Mouse (Mus musculus) stomach, embryonic 16.5 days (tissue): ENCODE measurements at regions not wholly inside any gene's neighbourhood (a gene's known extent, or its start where the extent isn't known, plus 50 kb on each side); places are given as distances from the start of the nearest gene placed in this dataset.

ENCODE experiments used
- ATAC-seq: fragments of 200-750 bp; cut with Nextera tagmentation; 2 replicates; pipeline ENCODE4 v1.8.0; 2017; ENCODE audit warnings: moderate number of reproducible peaks, moderate TSS enrichment; ENCODE audit not compliant: insufficient read depth, low FRiP score
- H3K27ac ChIP-seq: fragments of 300-500 bp; sonication (generic); 2 replicates; pipeline ENCODE4 v1.5.1; 2014; ENCODE audit warnings: low read length
- H3K27me3 ChIP-seq: fragments of 300-500 bp; sonication (generic); 2 replicates; pipeline ENCODE4 v1.6.1; 2014; ENCODE audit warnings: low read length, control low read depth, mixed read lengths; ENCODE audit not compliant: control insufficient read depth, insufficient read depth
- H3K36me3 ChIP-seq: fragments of 300-500 bp; sonication (generic); 2 replicates; pipeline ENCODE4 v1.6.1; 2014; ENCODE audit warnings: low read length; ENCODE audit not compliant: control insufficient read depth, insufficient read depth
- H3K4me1 ChIP-seq: fragments of 300-500 bp; sonication (generic); 2 replicates; pipeline ENCODE4 v1.6.1; 2014; ENCODE audit warnings: low read length, control low read depth, mixed read lengths; ENCODE audit not compliant: control insufficient read depth, insufficient read depth
- H3K4me2 ChIP-seq: fragments of 300-500 bp; sonication (generic); 2 replicates; pipeline ENCODE4 v1.6.1; 2014; ENCODE audit warnings: low read depth, low read length, mixed read lengths
- H3K4me3 ChIP-seq: fragments of 300-500 bp; sonication (generic); replicated peaks from 2 replicates; pipeline ENCODE4 v1.5.1; 2014; ENCODE audit warnings: mild to moderate bottlenecking, low read length
- H3K9ac ChIP-seq: fragments of 300-500 bp; sonication (generic); 2 replicates; pipeline ENCODE4 v1.6.1; 2014; ENCODE audit warnings: low read length
- H3K9me3 ChIP-seq: fragments of 300-500 bp; sonication (generic); replicated peaks from 2 replicates; pipeline ENCODE4 v1.6.1; 2016; ENCODE audit warnings: low read length, control low read depth; ENCODE audit not compliant: control insufficient read depth
- WGBS: fragments of 180-500 bp; shearing (Covaris S2); extraction: QIAGEN DNeasy Blood & Tissue Kit; methylation state at CpG from one replicate; pipeline ENCODE4 v1.1.7; 2014; 5-methylcytosine and 5-hydroxymethylcytosine counted together

DNA sequence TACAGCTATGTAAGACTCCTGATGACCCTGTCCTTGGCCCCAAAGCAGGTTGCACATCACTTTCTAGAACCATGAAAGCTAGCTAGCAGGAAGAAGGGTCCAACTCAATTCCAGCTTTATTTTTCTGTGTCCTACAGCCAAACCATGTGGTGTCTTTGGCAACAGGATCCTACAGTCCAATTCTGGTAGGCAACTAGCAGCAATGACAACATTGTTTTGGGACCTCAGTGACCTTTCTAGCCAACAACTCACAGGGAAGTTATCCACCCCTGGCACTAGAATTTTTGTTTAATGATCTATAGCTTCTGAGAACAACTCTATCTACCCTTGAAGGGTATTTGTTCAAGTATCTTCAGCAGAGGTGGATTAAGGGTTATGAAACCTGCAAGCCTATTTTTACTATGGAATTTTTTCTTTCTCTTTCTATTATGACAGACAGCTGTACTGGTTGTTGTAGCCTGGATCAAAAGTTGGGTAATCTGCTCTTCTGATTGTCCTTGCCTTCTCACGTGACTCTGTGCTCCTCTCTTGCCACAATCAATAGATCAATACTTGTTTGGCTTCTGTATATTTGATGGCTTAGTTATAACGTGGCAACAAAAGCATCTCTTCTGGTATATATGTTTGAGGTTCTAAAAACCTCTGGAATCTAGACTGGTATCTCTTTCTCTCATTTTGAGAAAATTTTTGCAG lies 82.2 kb upstream of the Adra1d start:
- Histone ChIP-seq H3K4me1 (no peaks in the 10 kb centered on the region), H3K9me3 (no peaks in the 10 kb centered on the region), H3K9ac (no peak overlapping the region), H3K27me3 (no peaks in the 10 kb centered on the region), H3K4me3 (no peak overlapping the region), H3K27ac (no peak overlapping the region), H3K4me2 (no peak overlapping the region), H3K36me3 (no peaks in the 10 kb centered on the region)
- 65% methylated on average over 2 of the region's 2 CpGs for WGBS
- no peak for ATAC-seq

GRCm38 (mm10) chr2:131642456-131642855 lies 80.4 kb upstream of the Adra1d start:
- Histone ChIP-seq H3K4me2 (no peak overlapping the region), H3K4me3 (no peak overlapping the region), H3K4me1 (no peaks in the 10 kb centered on the region), H3K9me3 (no peaks in the 10 kb centered on the region), H3K9ac (no peak overlapping the region), H3K27me3 (no peaks in the 10 kb centered on the region), H3K36me3 (no peaks in the 10 kb centered on the region), H3K27ac (no peak overlapping the region)
- no peak for ATAC-seq
- WGBS, result 89% methylated on average over 3 of the region's 3 CpGs

DNA sequence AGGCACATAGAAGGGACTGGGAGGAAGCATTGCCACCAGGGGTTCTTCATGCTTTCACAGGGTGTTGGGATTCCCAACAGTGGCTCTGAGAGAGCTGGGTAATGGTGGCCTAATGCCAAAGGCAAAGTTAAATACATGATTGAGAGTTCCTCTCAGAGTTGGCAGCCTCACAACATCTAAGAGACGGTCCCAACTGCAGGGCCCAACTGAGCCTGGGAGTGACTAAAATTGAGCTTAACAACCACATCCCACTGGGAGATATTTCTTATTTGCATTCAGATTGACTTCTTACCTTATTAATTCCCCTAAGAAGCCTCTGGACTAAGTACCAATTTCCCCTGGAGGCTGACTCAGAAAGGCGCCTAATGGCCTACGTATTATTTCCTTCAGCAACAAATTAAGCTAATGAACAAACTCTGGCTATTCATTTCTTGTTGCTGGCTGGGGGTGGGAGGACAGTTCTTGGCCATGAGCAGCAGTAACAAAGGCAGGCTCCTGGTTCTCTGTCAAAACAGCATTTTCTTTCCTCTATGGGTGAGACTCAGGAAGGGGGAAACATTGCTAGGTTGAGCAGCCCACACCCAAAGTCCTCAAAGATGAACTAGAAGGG lies 77.0 kb upstream of the Adra1d start:
- Histone ChIP-seq H3K27ac (no peak overlapping the region), H3K4me3 (no peak overlapping the region), H3K4me2 (no peak overlapping the region), H3K9me3 (no peaks in the 10 kb centered on the region), H3K9ac (no peak overlapping the region), H3K4me1 (no peaks in the 10 kb centered on the region), H3K36me3 (no peaks in the 10 kb centered on the region), H3K27me3 (no peaks in the 10 kb centered on the region)
- no peak for ATAC-seq
- 78% methylated on average over 3 of the region's 3 CpGs for WGBS

DNA sequence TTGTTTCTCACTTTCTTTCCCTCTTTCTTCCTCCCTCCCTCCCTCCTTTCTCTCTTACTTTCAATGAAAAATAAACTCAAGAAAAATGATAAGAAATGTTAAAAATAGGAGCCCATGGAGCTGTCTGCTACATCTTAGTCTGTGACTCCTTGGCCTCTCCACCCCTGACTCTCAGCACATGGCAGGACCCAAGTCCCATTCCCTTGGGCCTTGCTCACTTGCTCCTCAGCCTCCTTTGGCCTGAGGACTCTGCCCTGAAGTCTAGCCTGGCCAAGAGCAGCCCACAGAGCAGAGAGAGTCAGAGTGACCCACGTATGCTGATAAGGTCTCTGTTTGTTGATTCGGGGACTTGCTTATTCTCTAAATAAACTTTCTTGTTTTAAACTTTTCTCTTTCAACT lies 73.7 kb upstream of the Adra1d start:
- Histone ChIP-seq H3K27me3 (no peaks in the 10 kb centered on the region), H3K4me2 (no peak overlapping the region), H3K9ac (no peak overlapping the region), H3K4me3 (no peak overlapping the region), H3K9me3 (no peaks in the 10 kb centered on the region), H3K27ac (no peak overlapping the region), H3K36me3 (no peaks in the 10 kb centered on the region), H3K4me1 (no peaks in the 10 kb centered on the region)
- no peak for ATAC-seq
- 46% methylated on average over 2 of the region's 2 CpGs for WGBS

- no peaks in the 10 kb centered on the region for H3K4me1 ChIP-seq
- H3K36me3 ChIP-seq, result no peaks in the 10 kb centered on the region
- H3K9ac ChIP-seq, result no peak overlapping the region
- no peaks in the 10 kb centered on the region for H3K27me3 ChIP-seq
- H3K4me2 ChIP-seq, result no peak overlapping the region
- no peak overlapping the region for H3K4me3 ChIP-seq
- ATAC-seq, result no peak
- no peaks in the 10 kb centered on the region for H3K9me3 ChIP-seq
- WGBS, result 65% methylated on average over 4 of the region's 4 CpGs
- no peak overlapping the region for H3K27ac ChIP-seq
Measured at GRCm38 (mm10) chr2:131617916-131618315, 55.8 kb upstream of the Adra1d start.

DNA sequence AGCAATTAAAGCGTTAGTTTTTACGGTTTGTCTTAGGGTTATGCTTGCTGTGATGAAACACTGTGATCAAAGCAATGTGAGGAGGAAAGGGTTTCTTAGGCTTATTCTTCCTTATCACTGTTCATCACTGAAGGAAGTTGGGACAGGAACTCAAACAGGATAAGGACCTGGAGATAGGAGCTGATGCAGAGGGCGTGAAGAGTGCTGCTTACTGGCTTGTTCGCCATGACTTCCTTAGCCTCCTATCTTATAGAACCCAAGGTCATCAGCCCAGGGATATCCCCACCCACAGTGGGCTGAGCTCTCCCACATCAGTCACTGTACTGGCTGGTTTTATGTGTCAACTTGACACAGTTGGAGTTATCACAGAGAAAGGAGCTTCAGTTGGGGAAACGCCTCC lies 50.4 kb upstream of the Adra1d start:
- Histone ChIP-seq H3K4me3 (no peak overlapping the region), H3K9me3 (no peaks in the 10 kb centered on the region), H3K27me3 (no peaks in the 10 kb centered on the region), H3K4me1 (no peaks in the 10 kb centered on the region), H3K9ac (no peak overlapping the region), H3K4me2 (no peak overlapping the region), H3K36me3 (no peaks in the 10 kb centered on the region), H3K27ac (no peak overlapping the region)
- ATAC-seq, result no peak
- WGBS, result 67% methylated on average over 5 of the region's 5 CpGs
